Mouse (Mus musculus) heart, postnatal 14 days (tissue): ENCODE results near the gene G6pc. TPM values are rescaled to one million over a fixed set of nuclear protein-coding genes. Genes with fewer than 3 reads are reported as not detected.

Source experiments
- DNase-seq, 2 experiments: peaks; one replicate each; pipeline ENCODE4 v3.0.0; 2021 to 2022
- intact Hi-C: fragments of 180-260 bp; cut with DNase I; formaldehyde crosslinking; loops from one replicate; pipeline ENCODE4 v1.15.1; 2025
- microRNA-seq, 2 experiments: library from miRNA; unstranded; fragments of <30 nt; microRNA quantifications; one replicate each; pipeline ENCODE4 v1.2.0; 2021 to 2022
- total RNA-seq, 2 experiments: library from RNA; stranded (reverse); gene quantifications; 2 replicates each; pipeline ENCODE4 v1.2.3; 2021

G6pc gene
- total RNA-seq, 2 experiments from 2014 or later, result not detected

GRCm38 (mm10) chr11:101424925-101425813, 57.8 kb downstream of the G6pc start, which contains the start of the genes Rundc1 and Ptges3l:
Rundc1 (plus strand) TSS chr11:101425085.
Ptges3l (minus strand) TSS chr11:101425333.
- DNase-seq, result peak; percentile 99 to 100
- intact Hi-C loops, result no loop called here

GRCm38 (mm10) chr11:101426165-101426564, 58.8 kb downstream of the G6pc start:
- no peak for DNase-seq
- intact Hi-C loops, result no loop called here

Small RNAs within 50 kb of the gene (microRNA-seq; reads per million reads assigned to microRNA genes)
- gene Gm25593 (0 reads per million in 2 experiments), gene Mir6929 (0.12 to 5.1 reads per million in 2 experiments)

Other genes starting within 250 kb of the G6pc start
- 10 to 100 TPM; 37.7 to 40.0 TPM for gene Retreg3, start 247.7 kb upstream of the G6pc start, total RNA-seq
- gene Tubg1, start 247.6 kb upstream of the G6pc start, total RNA-seq, result 10 to 100 TPM; 20.9 to 25.8 TPM
- gene Tubg2, start 211.7 kb upstream of the G6pc start, total RNA-seq, result 1 to 10 TPM; 2.2 to 2.9 TPM
- 1 to 10 TPM; 1.4 to 2.1 TPM for gene Cntnap1, start 197.0 kb upstream of the G6pc start, total RNA-seq
- gene Plekhh3, start 196.2 kb upstream of the G6pc start, total RNA-seq, result 10 to 100 TPM; 26.6 to 26.9 TPM
- not detected for gene Ccr10, start 192.1 kb upstream of the G6pc start, total RNA-seq
- 10 to 100 TPM; 24.0 to 27.5 TPM for gene Ezh1, start 141.1 kb upstream of the G6pc start, total RNA-seq
- gene Ramp2, start 121.5 kb upstream of the G6pc start, total RNA-seq, result 100 to 1,000 TPM; 149 to 167 TPM
- gene Vps25, start 113.9 kb upstream of the G6pc start, total RNA-seq, result 10 to 100 TPM; 76.4 to 81.0 TPM
- gene Wnk4, start 107.0 kb upstream of the G6pc start, total RNA-seq, result 10 to 100 TPM in 1 of 2 experiments, 1 to 10 TPM in 1; 7.0 to 11.7 TPM
- under 1 TPM; 0.24 to 0.39 TPM for gene Cntd1, start 88.5 kb upstream of the G6pc start, total RNA-seq
- 10 to 100 TPM; 84.0 to 89.7 TPM for gene Coa3, start 88.4 kb upstream of the G6pc start, total RNA-seq
- gene Becn1, start 65.3 kb upstream of the G6pc start, total RNA-seq, result 10 to 100 TPM; 90.0 to 96.3 TPM
- 10 to 100 TPM; 80.9 to 96.0 TPM for gene Psme3, start 51.3 kb upstream of the G6pc start, total RNA-seq
- gene Aoc2, start 42.5 kb upstream of the G6pc start, total RNA-seq, result 1 to 10 TPM; 3.1 to 3.2 TPM
- gene Aoc3, start 37.0 kb upstream of the G6pc start, total RNA-seq, result 10 to 100 TPM; 36.9 to 42.0 TPM
- 10 to 100 TPM; 14.2 to 21.3 TPM for gene Aarsd1, start 50.1 kb downstream of the G6pc start, total RNA-seq
- gene Gm27029, start 57.2 kb downstream of the G6pc start, total RNA-seq, result 10 to 100 TPM in 1 of 2 experiments, 1 to 10 TPM in 1; 3.2 to 11.2 TPM
- gene Rundc1, start 57.5 kb downstream of the G6pc start, total RNA-seq, result 10 to 100 TPM; 10.8 to 11.1 TPM
- gene Ptges3l, start 57.8 kb downstream of the G6pc start, total RNA-seq, result 10 to 100 TPM; 60.2 to 61.2 TPM
- 10 to 100 TPM; 49.7 to 52.9 TPM for gene Rpl27, start 74.7 kb downstream of the G6pc start, total RNA-seq
- gene Ifi35, start 80.8 kb downstream of the G6pc start, total RNA-seq, result 10 to 100 TPM; 12.2 TPM
- gene Rnd2, start 97.4 kb downstream of the G6pc start, total RNA-seq, result 1 to 10 TPM; 5.9 to 6.7 TPM
- 10 to 100 TPM; 31.8 to 33.0 TPM for gene Vat1, start 98.7 kb downstream of the G6pc start, total RNA-seq
- gene Brca1, start 184.4 kb downstream of the G6pc start, total RNA-seq, result 1 to 10 TPM; 1.2 to 1.7 TPM
- 100 to 1,000 TPM in 1 of 2 experiments, 10 to 100 TPM in 1; 98.4 to 103 TPM for gene Nbr1, start 184.6 kb downstream of the G6pc start, total RNA-seq
- gene Tmem106a, start 214.7 kb downstream of the G6pc start, total RNA-seq, result 1 to 10 TPM; 3.0 to 3.2 TPM
- not detected for gene Gm11634, start 231.7 kb downstream of the G6pc start, total RNA-seq